Mouse (Mus musculus) neural tube, embryonic 15.5 days (tissue): Measurements from ENCODE around the gene Nckap1l. TPM values are rescaled to one million over a fixed set of nuclear protein-coding genes. Genes with fewer than 3 reads are reported as not detected.

ENCODE experiments used
- ATAC-seq: fragments of 200-750 bp; cut with Nextera tagmentation; 2 replicates; pipeline ENCODE4 v1.8.0; 2017; ENCODE audit warnings: mild to moderate bottlenecking, moderate TSS enrichment, moderate library complexity; ENCODE audit not compliant: low FRiP score
- H3K27ac ChIP-seq: fragments of 300-500 bp; sonication (generic); replicated peaks from 2 replicates; pipeline ENCODE4 v1.5.1; 2015; ENCODE audit warnings: mild to moderate bottlenecking, inconsistent platforms
- H3K27me3 ChIP-seq: fragments of 300-500 bp; sonication (generic); replicated peaks from 2 replicates; pipeline ENCODE4 v1.6.1; 2015; ENCODE audit warnings: inconsistent platforms
- H3K36me3 ChIP-seq: fragments of 300-500 bp; sonication (generic); 2 replicates; pipeline ENCODE4 v1.6.1; 2015; ENCODE audit warnings: inconsistent platforms
- H3K4me1 ChIP-seq: fragments of 300-500 bp; sonication (generic); 2 replicates; pipeline ENCODE4 v1.6.1; 2015; ENCODE audit warnings: inconsistent platforms
- H3K4me2 ChIP-seq: fragments of 300-500 bp; sonication (generic); 2 replicates; pipeline ENCODE4 v1.6.1; 2015; ENCODE audit warnings: inconsistent platforms, mild to moderate bottlenecking, moderate library complexity
- H3K4me3 ChIP-seq: fragments of 300-500 bp; sonication (generic); replicated peaks from 2 replicates; pipeline ENCODE4 v1.5.1; 2015; ENCODE audit warnings: mild to moderate bottlenecking, inconsistent platforms
- H3K9ac ChIP-seq: fragments of 300-500 bp; sonication (generic); replicated peaks from 2 replicates; pipeline ENCODE4 v1.6.1; 2015; ENCODE audit warnings: mild to moderate bottlenecking, inconsistent platforms
- H3K9me3 ChIP-seq: fragments of 300-500 bp; sonication (generic); replicated peaks from 2 replicates; pipeline ENCODE4 v1.6.1; 2016; ENCODE audit warnings: inconsistent platforms
- WGBS: fragments of 180-500 bp; shearing (Covaris S2); methylation state at CpG from one replicate; pipeline ENCODE4 v1.1.7; 2015; ENCODE audit warnings: mixed read lengths; 5-methylcytosine and 5-hydroxymethylcytosine counted together
- polyA plus RNA-seq: library from polyadenylated mRNA; unstranded; fragments of >200 nt; fragmentation: Nextera tagmentation; extraction: Ambion mirVana; gene quantifications from 2 replicates; pipeline ENCODE4 v1.2.1, GENCODE M21; 2015

Nckap1l gene
- polyA plus RNA-seq, 1 experiment from 2014 or later, result 1.9 TPM

DNA sequence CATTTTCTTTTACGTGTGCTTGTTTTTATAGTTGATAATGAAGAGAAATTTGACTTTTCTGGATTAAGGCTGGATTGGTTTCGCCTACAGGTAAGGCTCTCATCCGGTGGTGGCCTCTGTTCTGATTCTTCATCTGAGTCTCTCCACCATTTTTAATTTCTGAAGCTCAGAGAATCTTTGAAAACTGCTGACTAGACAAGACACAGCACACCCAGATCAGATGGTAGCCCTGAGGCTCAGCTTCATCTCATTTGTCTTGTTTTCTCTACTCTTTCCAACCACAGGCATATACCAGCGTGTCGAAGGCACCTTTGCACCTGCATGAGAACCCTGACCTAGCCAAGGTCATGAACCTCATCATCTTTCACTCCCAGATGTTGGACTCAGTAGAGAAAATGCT lies 20.2 kb downstream of the Nckap1l start:
- Histone ChIP-seq H3K9me3 (no peaks in the 10 kb centered on the region), H3K27ac (no peak overlapping the region), H3K27me3 (no peaks in the 10 kb centered on the region), H3K4me1 (no peaks in the 10 kb centered on the region), H3K4me3 (no peak overlapping the region), H3K9ac (no peak overlapping the region), H3K4me2 (no peak overlapping the region), H3K36me3 (no peaks in the 10 kb centered on the region)
- 87% methylated on average over 5 of the region's 5 CpGs for WGBS
- no peak for ATAC-seq

DNA sequence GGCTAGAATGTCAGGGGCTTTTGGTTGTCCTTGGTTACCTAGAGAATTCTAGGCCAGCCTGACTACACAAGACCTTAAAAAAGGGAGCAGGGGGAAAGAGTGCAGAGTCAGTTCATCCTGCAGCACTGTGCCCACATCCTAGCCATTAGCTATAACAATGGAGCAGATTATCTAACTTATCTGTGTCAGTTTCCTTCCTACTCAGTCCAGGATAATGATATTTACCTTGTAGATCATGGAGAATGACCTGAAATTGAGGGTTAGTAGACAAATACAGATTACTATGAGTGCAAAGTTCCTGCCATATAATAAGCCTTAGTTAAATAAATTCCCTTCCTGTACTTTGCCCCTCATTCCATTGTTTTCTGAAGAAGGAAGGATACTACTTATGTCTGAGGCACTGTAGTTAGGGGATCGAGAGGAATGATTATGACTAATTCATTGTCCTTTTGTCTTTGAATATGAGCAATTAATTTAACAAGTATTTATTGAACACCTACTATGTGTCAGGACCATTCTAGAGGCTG lies 25.5 kb downstream of the Nckap1l start:
- Histone ChIP-seq H3K4me3 (no peak overlapping the region), H3K36me3 (no peaks in the 10 kb centered on the region), H3K27ac (no peak overlapping the region), H3K4me1 (no peaks in the 10 kb centered on the region), H3K4me2 (no peak overlapping the region), H3K27me3 (no peaks in the 10 kb centered on the region), H3K9me3 (no peaks in the 10 kb centered on the region), H3K9ac (no peak overlapping the region)
- 70% methylated on average over 1 of the region's 1 CpGs for WGBS
- no peak for ATAC-seq

GRCm38 (mm10) chr15:103480129-103480528 lies 26.5 kb downstream of the Nckap1l start:
- H3K36me3 ChIP-seq, result no peaks in the 10 kb centered on the region
- H3K4me2 ChIP-seq, result no peak overlapping the region
- H3K4me3 ChIP-seq, result no peak overlapping the region
- H3K9me3 ChIP-seq, result no peaks in the 10 kb centered on the region
- H3K27me3 ChIP-seq, result no peaks in the 10 kb centered on the region
- ATAC-seq, result no peak
- H3K4me1 ChIP-seq, result peaks cover 6% of the 10 kb centered on the region
- H3K27ac ChIP-seq, result no peak overlapping the region
- 78% methylated on average over 2 of the region's 2 CpGs for WGBS
- H3K9ac ChIP-seq, result no peak overlapping the region

DNA sequence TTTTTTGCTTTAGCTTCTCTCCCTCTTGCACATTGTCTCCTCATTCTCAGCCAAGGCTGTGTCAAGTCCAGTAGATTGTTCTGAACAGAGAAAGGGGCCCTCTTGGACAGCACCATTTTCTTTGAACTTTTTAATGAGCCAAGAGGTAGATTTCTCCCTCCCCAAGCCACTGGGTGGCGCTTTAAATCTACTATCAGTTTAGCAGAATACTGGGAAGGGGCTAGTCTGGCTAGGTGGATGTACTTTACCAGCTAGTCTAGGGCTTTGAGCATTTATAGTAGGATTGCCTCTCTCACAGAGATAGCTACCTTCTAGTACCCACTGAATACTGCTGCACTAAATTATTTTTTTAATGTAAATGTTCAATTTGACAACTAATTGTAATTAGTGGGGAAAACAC lies 28.9 kb downstream of the Nckap1l start:
- no peaks in the 10 kb centered on the region for H3K27me3 ChIP-seq
- WGBS, result 0% methylated on average over 1 of the region's 1 CpGs
- H3K4me3 ChIP-seq, result no peak overlapping the region
- H3K9me3 ChIP-seq, result no peaks in the 10 kb centered on the region
- no peak; the same call in 1 of the 2 replicates for ATAC-seq
- H3K4me1 ChIP-seq, result peaks cover 6% of the 10 kb centered on the region
- H3K9ac ChIP-seq, result no peak overlapping the region
- no peak overlapping the region for H3K27ac ChIP-seq
- H3K4me2 ChIP-seq, result no peak overlapping the region
- H3K36me3 ChIP-seq, result no peaks in the 10 kb centered on the region

DNA sequence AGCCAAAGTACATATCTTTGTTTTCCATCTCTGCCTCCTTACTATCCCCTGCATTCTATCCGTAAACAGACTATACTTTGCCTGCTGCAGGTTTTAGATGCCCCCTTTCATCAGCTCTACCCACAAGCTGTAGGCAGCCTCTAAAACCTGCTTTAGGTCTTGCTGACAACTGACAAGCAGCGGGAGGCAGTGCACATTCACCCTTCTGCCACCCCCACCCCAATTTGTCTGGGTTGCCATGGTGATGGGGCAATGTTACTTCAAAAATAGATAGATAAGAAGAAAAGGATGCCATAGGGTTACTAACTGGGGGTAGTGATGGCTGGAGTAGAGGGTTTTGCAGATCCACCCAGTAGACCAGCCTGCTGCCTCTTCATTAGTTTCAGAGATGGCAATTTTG lies 30.9 kb downstream of the Nckap1l start:
- H3K36me3 ChIP-seq, result no peaks in the 10 kb centered on the region
- H3K4me1 ChIP-seq, result peaks cover 6% of the 10 kb centered on the region
- no peaks in the 10 kb centered on the region for H3K9me3 ChIP-seq
- H3K9ac ChIP-seq, result no peak overlapping the region
- WGBS, result 28% methylated on average over 2 of the region's 2 CpGs
- no peak overlapping the region for H3K4me2 ChIP-seq
- no peak overlapping the region for H3K4me3 ChIP-seq
- ATAC-seq, result no peak
- no peak overlapping the region for H3K27ac ChIP-seq
- no peaks in the 10 kb centered on the region for H3K27me3 ChIP-seq

GRCm38 (mm10) chr15:103485106-103485505 lies 31.5 kb downstream of the Nckap1l start:
- Histone ChIP-seq H3K27me3 (no peaks in the 10 kb centered on the region), H3K9me3 (no peaks in the 10 kb centered on the region), H3K4me3 (no peak overlapping the region), H3K36me3 (no peaks in the 10 kb centered on the region), H3K4me2 (no peak overlapping the region), H3K27ac (no peak overlapping the region), H3K9ac (no peak overlapping the region), H3K4me1 (peaks cover 6% of the 10 kb centered on the region)
- no peak for ATAC-seq
- 36% methylated on average over 3 of the region's 3 CpGs for WGBS

GRCm38 (mm10) chr15:103486658-103487057 lies 33.1 kb downstream of the Nckap1l start:
- no peaks in the 10 kb centered on the region for H3K36me3 ChIP-seq
- H3K4me3 ChIP-seq, result no peak overlapping the region
- no peaks in the 10 kb centered on the region for H3K27me3 ChIP-seq
- peaks cover 6% of the 10 kb centered on the region for H3K4me1 ChIP-seq
- H3K4me2 ChIP-seq, result no peak overlapping the region
- ATAC-seq, result no peak
- no peak overlapping the region for H3K9ac ChIP-seq
- no peaks in the 10 kb centered on the region for H3K9me3 ChIP-seq
- WGBS, result 50% methylated on average over 1 of the region's 1 CpGs
- H3K27ac ChIP-seq, result no peak overlapping the region

- Histone ChIP-seq H3K4me1 (peaks cover 6% of the 10 kb centered on the region), H3K27ac (no peak overlapping the region), H3K9ac (no peak overlapping the region), H3K27me3 (no peaks in the 10 kb centered on the region), H3K9me3 (no peaks in the 10 kb centered on the region), H3K36me3 (no peaks in the 10 kb centered on the region), H3K4me3 (no peak overlapping the region), H3K4me2 (no peak overlapping the region)
- ATAC-seq, result no peak
- WGBS, result 47% methylated on average over 4 of the region's 4 CpGs
Observed at GRCm38 (mm10) chr15:103488336-103488735, 34.7 kb downstream of the Nckap1l start.

- Histone ChIP-seq H3K9ac (no peak overlapping the region), H3K4me3 (no peak overlapping the region), H3K4me2 (no peak overlapping the region), H3K27me3 (no peaks in the 10 kb centered on the region), H3K36me3 (no peaks in the 10 kb centered on the region), H3K4me1 (peaks cover 30% of the 10 kb centered on the region), H3K9me3 (no peaks in the 10 kb centered on the region), H3K27ac (peak overlapping the region; percentile 56)
- peak; percentile 65 for ATAC-seq
- 45% methylated on average over 10 of the region's 10 CpGs for WGBS
Observed at GRCm38 (mm10) chr15:103496204-103497140, 42.9 kb downstream of the Nckap1l start.

DNA sequence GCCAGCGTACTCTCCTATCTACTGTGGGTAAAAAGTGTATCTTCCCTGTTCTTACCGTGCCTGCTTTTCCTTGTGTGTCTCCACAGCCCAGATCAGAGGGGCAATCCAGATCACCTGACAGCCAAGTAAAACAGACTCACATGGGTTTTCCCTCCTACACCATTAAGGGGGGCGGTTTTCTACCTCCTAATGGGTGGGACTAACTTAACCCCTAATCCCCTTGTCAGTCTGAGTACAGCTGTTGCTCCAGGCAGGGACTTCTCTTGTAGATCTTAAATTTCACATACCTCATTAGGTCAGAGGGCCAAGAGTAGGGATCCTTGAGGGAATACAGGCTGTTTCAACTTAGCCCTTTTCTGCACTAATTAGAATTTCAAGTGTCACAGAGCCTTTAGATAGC lies 44.6 kb downstream of the Nckap1l start:
- Histone ChIP-seq H3K4me1 (peaks cover 37% of the 10 kb centered on the region), H3K4me3 (no peak overlapping the region), H3K9me3 (no peaks in the 10 kb centered on the region), H3K27me3 (no peaks in the 10 kb centered on the region), H3K9ac (no peak overlapping the region), H3K36me3 (no peaks in the 10 kb centered on the region), H3K4me2 (no peak overlapping the region), H3K27ac (no peak overlapping the region; the same call in 1 of the 2 replicates)
- 32% methylated on average over 3 of the region's 3 CpGs for WGBS
- no peak for ATAC-seq

DNA sequence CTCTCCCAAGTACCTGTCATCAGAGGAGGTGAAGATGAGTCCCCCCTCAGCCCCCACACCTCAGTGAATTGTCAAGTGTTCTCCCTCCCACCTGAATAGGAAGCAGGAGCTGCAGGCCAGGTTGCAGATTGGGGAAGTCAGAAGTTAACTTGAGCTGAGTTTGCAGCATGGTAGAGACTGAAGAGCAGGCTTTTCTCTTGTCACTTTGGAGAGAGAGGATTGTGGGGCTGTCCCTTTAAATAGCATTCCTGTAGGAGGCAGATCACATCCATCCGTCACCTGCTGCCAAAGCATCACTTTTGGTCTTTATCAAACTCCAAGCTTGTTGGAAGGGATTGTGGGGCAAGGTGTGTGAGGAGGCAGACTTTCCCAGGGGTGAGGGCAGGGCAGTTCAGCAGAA lies 47.1 kb downstream of the Nckap1l start:
- WGBS, result 74% methylated on average over 1 of the region's 1 CpGs
- ATAC-seq, result no peak
- peaks cover 56% of the 10 kb centered on the region for H3K4me1 ChIP-seq
- H3K27ac ChIP-seq, result no peak overlapping the region
- no peaks in the 10 kb centered on the region for H3K27me3 ChIP-seq
- H3K36me3 ChIP-seq, result no peaks in the 10 kb centered on the region
- no peak overlapping the region for H3K4me2 ChIP-seq
- H3K4me3 ChIP-seq, result no peak overlapping the region
- no peak overlapping the region for H3K9ac ChIP-seq
- H3K9me3 ChIP-seq, result no peaks in the 10 kb centered on the region

DNA sequence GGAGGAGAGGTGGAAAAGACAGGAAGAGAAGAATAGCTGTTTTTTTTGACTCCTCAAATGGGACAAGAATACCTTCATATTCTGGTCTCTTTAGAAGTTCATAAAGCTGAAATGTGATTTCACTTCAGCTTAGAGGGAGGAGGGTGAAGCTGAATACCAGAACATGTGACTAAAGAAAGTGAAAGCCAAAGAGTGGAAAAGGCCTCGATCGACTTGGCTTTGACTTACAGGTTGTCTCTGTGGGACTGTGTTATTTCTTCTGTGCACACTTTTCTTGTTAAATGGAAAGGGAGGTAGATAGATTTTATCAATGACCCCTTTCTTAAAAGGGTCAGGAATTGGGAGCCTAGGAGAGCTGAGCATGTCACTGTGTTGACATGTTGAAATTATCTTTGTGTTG lies 47.6 kb downstream of the Nckap1l start:
- H3K36me3 ChIP-seq, result no peaks in the 10 kb centered on the region
- ATAC-seq, result no peak
- no peak overlapping the region for H3K4me2 ChIP-seq
- no peak overlapping the region for H3K9ac ChIP-seq
- no peaks in the 10 kb centered on the region for H3K9me3 ChIP-seq
- H3K4me3 ChIP-seq, result no peak overlapping the region
- 74% methylated on average over 2 of the region's 2 CpGs for WGBS
- no peak overlapping the region for H3K27ac ChIP-seq
- peaks cover 56% of the 10 kb centered on the region for H3K4me1 ChIP-seq
- no peaks in the 10 kb centered on the region for H3K27me3 ChIP-seq
